Mouse (Mus musculus) bone marrow, adult 2 months (tissue): ENCODE data around the gene G430095P16Rik. TPM values are rescaled to one million over a fixed set of nuclear protein-coding genes. Genes with fewer than 3 reads are reported as not detected.

Experiments used
- H3K27ac ChIP-seq: fragments of 200-500 bp; 2 replicates; pipeline ENCODE4 v1.5.1; 2012; ENCODE audit warnings: low read depth, mild to moderate bottlenecking, control low read depth, inconsistent platforms, low read length; ENCODE audit not compliant: control insufficient read depth, poor library complexity, insufficient read depth
- H3K4me1 ChIP-seq: fragments of 200-500 bp; 2 replicates; pipeline ENCODE4 v1.6.1; 2011; ENCODE audit warnings: low read length; ENCODE audit not compliant: control insufficient read depth, insufficient read depth
- H3K4me3 ChIP-seq: fragments of 200-500 bp; replicated peaks from 2 replicates; pipeline ENCODE3; 2011; ENCODE audit warnings: mild to moderate bottlenecking, low read depth, low read length, control low read depth; ENCODE audit not compliant: control insufficient read depth
- CTCF ChIP-seq: fragments of 200-500 bp; IDR thresholded peaks from 2 replicates; pipeline ENCODE4 v1.5.1; 2011; ENCODE audit warnings: low read length, control low read depth; ENCODE audit not compliant: control insufficient read depth, insufficient read depth
- POLR2A ChIP-seq: fragments of 200-500 bp; IDR thresholded peaks from 2 replicates; pipeline ENCODE4 v1.6.1; 2011; ENCODE audit warnings: low read depth, mild to moderate bottlenecking, control low read depth, low read length, borderline replicate concordance; ENCODE audit not compliant: control insufficient read depth
- WGBS: fragments of 180-500 bp; shearing (Covaris S2); methylation state at CpG from one replicate; pipeline ENCODE4 v1.1.7; 2018; 5-methylcytosine and 5-hydroxymethylcytosine counted together
- polyA plus RNA-seq: library from polyadenylated mRNA; stranded (reverse); fragments of >200 nt; gene quantifications from 2 replicates; pipeline ENCODE4 v1.2.4, GENCODE M21; 2011; ENCODE audit warnings: low replicate concordance; ENCODE audit not compliant: missing spikeins, insufficient read depth, insufficient read length

G430095P16Rik gene
- polyA plus RNA-seq, 1 experiment: 27.2 TPM

GRCm38 (mm10) chr8:84770100-84770953, 47.5 kb downstream of the G430095P16Rik start:
- Histone ChIP-seq H3K27ac (no peak overlapping the region), H3K4me3 (no peak overlapping the region), H3K4me1 (no peaks in the 10 kb centered on the region; the same call in 1 of the 2 replicates)
- WGBS: 49% methylated on average over 12 of the region's 12 CpGs
- TF ChIP-seq POLR2A (no peak), CTCF (no peak)

GRCm38 (mm10) chr8:84771000-84771687, 48.3 kb downstream of the G430095P16Rik start:
- H3K27ac ChIP-seq: no peak overlapping the region
- peaks cover 2% of the 10 kb centered on the region for H3K4me1 ChIP-seq
- WGBS: 73% methylated on average over 5 of the region's 5 CpGs
- H3K4me3 ChIP-seq: no peak overlapping the region
- TF ChIP-seq POLR2A (no peak), CTCF (no peak)

GRCm38 (mm10) chr8:84771941-84772378, 49.2 kb downstream of the G430095P16Rik start:
- Histone ChIP-seq H3K4me3 (no peak overlapping the region), H3K27ac (no peak overlapping the region), H3K4me1 (peaks cover 2% of the 10 kb centered on the region)
- 45% methylated on average over 34 of the region's 34 CpGs for WGBS
- no peak for TF ChIP-seq POLR2A
- TF ChIP-seq CTCF: no peak

GRCm38 (mm10) chr8:84772628-84773027, 49.8 kb downstream of the G430095P16Rik start:
- H3K27ac ChIP-seq: no peak overlapping the region
- TF ChIP-seq CTCF (no peak), POLR2A (no peak)
- peaks cover 2% of the 10 kb centered on the region for H3K4me1 ChIP-seq
- WGBS: 29% methylated on average over 3 of the region's 3 CpGs
- no peak overlapping the region for H3K4me3 ChIP-seq

GRCm38 (mm10) chr8:84773304-84773703, 50.5 kb downstream of the G430095P16Rik start:
- no peak for TF ChIP-seq POLR2A
- no peak for TF ChIP-seq CTCF
- Histone ChIP-seq H3K4me3 (no peak overlapping the region), H3K27ac (no peak overlapping the region), H3K4me1 (peaks cover 2% of the 10 kb centered on the region)
- 46% methylated on average over 9 of the region's 9 CpGs for WGBS

- Histone ChIP-seq H3K27ac (no peak overlapping the region), H3K4me1 (peaks cover 2% of the 10 kb centered on the region), H3K4me3 (peak overlapping the region; percentile 7)
- WGBS: under 1% methylated on average over 19 of the region's 19 CpGs
- TF ChIP-seq POLR2A: no peak
- TF ChIP-seq CTCF: no peak
Measured at GRCm38 (mm10) chr8:84773833-84774232, 51.0 kb downstream of the G430095P16Rik start.

GRCm38 (mm10) chr8:84774473-84774911, 51.7 kb downstream of the G430095P16Rik start:
- H3K4me3 ChIP-seq: no peak overlapping the region

GRCm38 (mm10) chr8:84775105-84775591, 52.3 kb downstream of the G430095P16Rik start:
- H3K27ac ChIP-seq: no peak overlapping the region

More at GRCm38 (mm10) chr8:84774473-84774911, 51.7 kb downstream of the G430095P16Rik start:
- H3K4me1 ChIP-seq: peaks cover 2% of the 10 kb centered on the region
- TF ChIP-seq CTCF: no peak
- no peak for TF ChIP-seq POLR2A
- H3K27ac ChIP-seq: no peak overlapping the region
- 10% methylated on average over 10 of the region's 10 CpGs for WGBS

More at GRCm38 (mm10) chr8:84775105-84775591, 52.3 kb downstream of the G430095P16Rik start:
- H3K4me1 ChIP-seq: peaks cover 2% of the 10 kb centered on the region
- H3K4me3 ChIP-seq: no peak overlapping the region
- 7% methylated on average over 13 of the region's 13 CpGs for WGBS
- TF ChIP-seq CTCF (no peak), POLR2A (no peak)
